Mouse (Mus musculus) heart, postnatal 0 days (tissue): ENCODE results near the gene Grin2d.

ENCODE experiments used
- CTCF ChIP-seq: IDR thresholded peaks from 2 replicates; pipeline ENCODE4 v1.5.1; 2016; ENCODE audit warnings: antibody characterized with exemption, control low read depth, low read depth
- EP300 ChIP-seq: IDR thresholded peaks from 2 replicates; pipeline ENCODE4 v1.6.1; 2016; ENCODE audit warnings: antibody characterized with exemption, low read depth

GRCm38 (mm10) chr7:45869787-45870186 is 8.4 kb downstream of the Grin2d start:
- no peak for TF ChIP-seq CTCF
- no peak for TF ChIP-seq EP300
